Mouse (Mus musculus): ENCODE measurements around the gene Clstn1. TPM values are rescaled to one million over a fixed set of nuclear protein-coding genes. Genes with fewer than 3 reads are reported as not detected.
"Not testable (repeated sequence)": the region's sequence is repeated elsewhere in the genome, so short reads cannot be mapped to it uniquely, and the experiment has no call there.

Gene Clstn1
- polyA plus RNA-seq, 1 experiment from 2014 or later: 22.7 TPM

DNA sequence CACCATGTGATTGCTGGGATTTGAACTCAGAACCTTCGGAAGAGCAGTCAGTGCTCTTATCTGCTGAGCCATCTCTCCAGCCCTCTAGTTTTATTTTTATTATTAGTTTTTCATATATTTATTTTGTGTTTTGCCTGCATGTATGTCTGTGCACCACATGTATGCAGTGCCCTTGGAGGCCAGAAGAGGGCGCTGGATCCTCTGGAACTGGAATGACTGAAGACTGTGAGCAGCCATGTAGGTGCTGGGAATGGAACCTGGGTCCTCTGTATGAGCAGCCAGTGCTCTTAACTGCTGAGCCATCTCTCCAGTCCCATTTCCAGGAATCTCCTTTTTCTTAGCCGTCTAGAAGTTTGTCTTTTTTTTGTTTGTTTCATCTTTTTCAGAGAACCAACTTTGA lies 18.2 kb downstream of the Clstn1 start:
- Histone ChIP-seq H3K27me3 (no peaks in the 10 kb centered on the region), H3K4me2 (no peak overlapping the region), H3K9me3 (replicated peaks) (no peaks in the 10 kb centered on the region), H3K36me3 (ENCODE audit: poor library complexity, severe bottlenecking) (no peaks in the 10 kb centered on the region), H3K27ac (no peak overlapping the region), H3K4me3 (no peak overlapping the region), H3K9ac (no peak overlapping the region), H3K4me1 (peaks cover 57% of the 10 kb centered on the region)
- no peak for ATAC-seq
- WGBS: 83% methylated on average over 3 of the region's 3 CpGs

DNA sequence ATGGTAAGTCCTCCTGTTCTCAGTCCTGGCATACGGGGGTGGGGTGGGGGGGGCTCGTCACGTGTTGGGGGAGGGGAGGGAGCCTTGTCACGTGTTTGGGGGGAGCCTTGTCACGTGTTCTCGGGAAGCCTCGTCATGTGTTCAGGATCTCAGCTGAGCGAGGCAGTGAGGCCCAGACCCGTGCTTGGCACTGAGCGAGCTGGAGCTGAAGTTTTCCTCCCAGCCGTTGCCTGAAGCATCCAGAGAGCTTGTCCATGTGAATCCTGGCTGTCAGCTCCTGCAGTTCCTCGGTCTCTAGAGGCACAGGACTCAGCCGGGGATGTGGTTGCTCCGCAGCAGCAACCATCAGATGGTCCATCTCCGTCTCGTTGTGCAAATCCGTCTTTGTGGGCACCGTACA lies 19.8 kb downstream of the Clstn1 start:
- H3K4me3 ChIP-seq: no peak overlapping the region
- H3K4me2 ChIP-seq: no peak overlapping the region
- H3K27me3 ChIP-seq: no peaks in the 10 kb centered on the region
- H3K9me3 ChIP-seq (replicated peaks): no peaks in the 10 kb centered on the region
- no peaks in the 10 kb centered on the region for H3K36me3 ChIP-seq (ENCODE audit: poor library complexity, severe bottlenecking)
- WGBS: 82% methylated on average over 18 of the region's 18 CpGs
- H3K4me1 ChIP-seq: peaks cover 57% of the 10 kb centered on the region
- H3K9ac ChIP-seq: no peak overlapping the region
- no peak for ATAC-seq
- H3K27ac ChIP-seq: no peak overlapping the region

GRCm38 (mm10) chr4:149606766-149607358 lies 20.6 kb downstream of the Clstn1 start:
- peaks cover 49% of the 10 kb centered on the region for H3K4me1 ChIP-seq
- ATAC-seq: no peak
- no peaks in the 10 kb centered on the region for H3K9me3 ChIP-seq (replicated peaks)
- H3K27ac ChIP-seq: no peak overlapping the region
- H3K9ac ChIP-seq: no peak overlapping the region
- no peak overlapping the region for H3K4me2 ChIP-seq
- H3K4me3 ChIP-seq: no peak overlapping the region
- WGBS: 59% methylated on average over 15 of the region's 15 CpGs
- no peaks in the 10 kb centered on the region for H3K36me3 ChIP-seq (ENCODE audit: poor library complexity, severe bottlenecking)
- H3K27me3 ChIP-seq: no peaks in the 10 kb centered on the region

GRCm38 (mm10) chr4:149607591-149608308 lies 21.5 kb downstream of the Clstn1 start:
- ATAC-seq: 0 out of 2 replicates have a peak, but pooled peaks have one; percentile 20
- H3K9ac ChIP-seq: no peak overlapping the region
- H3K4me3 ChIP-seq: no peak overlapping the region

GRCm38 (mm10) chr4:149608309-149608638 lies 22.0 kb downstream of the Clstn1 start:
- no peaks in the 10 kb centered on the region for H3K27me3 ChIP-seq
- ATAC-seq: no peak
- no peaks in the 10 kb centered on the region for H3K36me3 ChIP-seq (ENCODE audit: poor library complexity, severe bottlenecking)
- H3K4me1 ChIP-seq: peaks cover 43% of the 10 kb centered on the region
- no peaks in the 10 kb centered on the region for H3K9me3 ChIP-seq (replicated peaks)
- H3K27ac ChIP-seq: no peak overlapping the region
- no peak overlapping the region for H3K9ac ChIP-seq
- no peak overlapping the region for H3K4me2 ChIP-seq
- H3K4me3 ChIP-seq: no peak overlapping the region
- WGBS: 90% methylated on average over 6 of the region's 6 CpGs

More at GRCm38 (mm10) chr4:149607591-149608308, 21.5 kb downstream of the Clstn1 start:
- H3K9me3 ChIP-seq (replicated peaks): no peaks in the 10 kb centered on the region
- no peak overlapping the region for H3K27ac ChIP-seq
- peaks cover 43% of the 10 kb centered on the region for H3K4me1 ChIP-seq
- no peak overlapping the region for H3K4me2 ChIP-seq
- WGBS: 64% methylated on average over 20 of the region's 20 CpGs
- no peaks in the 10 kb centered on the region for H3K36me3 ChIP-seq (ENCODE audit: poor library complexity, severe bottlenecking)
- no peaks in the 10 kb centered on the region for H3K27me3 ChIP-seq

DNA sequence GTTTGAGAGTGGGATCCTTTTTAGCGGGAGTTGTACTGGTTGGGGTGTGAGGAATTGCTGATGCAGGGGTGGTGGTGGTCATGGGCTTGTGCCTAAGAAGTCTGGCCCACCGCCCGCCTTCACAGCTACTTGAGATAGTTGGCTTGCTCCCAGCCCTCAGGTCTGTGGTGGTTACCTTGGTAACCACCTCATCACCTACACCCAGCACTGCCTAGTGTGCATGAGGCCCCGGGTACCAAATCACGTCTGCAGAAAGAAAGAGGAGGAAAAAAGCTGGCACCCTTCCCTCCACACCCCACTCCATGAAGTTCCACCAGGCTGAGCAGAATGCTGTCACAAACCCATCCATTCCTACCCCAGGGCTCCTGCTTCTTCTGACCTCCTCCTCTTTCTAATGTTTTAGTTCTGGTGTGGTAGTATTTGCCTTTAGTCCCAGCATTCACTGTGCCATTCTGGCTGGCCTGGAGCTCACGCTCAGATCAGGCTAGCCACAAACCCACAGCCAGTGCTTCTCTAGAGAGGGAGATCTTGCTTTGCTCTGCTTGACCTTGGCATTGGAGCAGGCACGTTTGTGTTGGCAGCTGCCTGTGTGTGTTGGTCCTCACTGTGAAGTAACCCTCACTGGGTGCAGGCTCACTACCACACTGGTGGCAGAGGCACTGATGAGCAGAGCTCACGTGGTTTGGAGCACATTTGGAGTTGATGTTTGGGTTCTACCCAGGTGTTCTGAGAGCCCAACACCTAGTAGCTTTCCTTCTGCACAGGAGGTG lies 23.2 kb downstream of the Clstn1 start:
- H3K27ac ChIP-seq: peak overlapping the region; percentile 37
- 58% methylated on average over 8 of the region's 8 CpGs for WGBS
- peak; percentile 54; the same call in 1 of the 2 replicates for ATAC-seq
- H3K36me3 ChIP-seq (ENCODE audit: poor library complexity, severe bottlenecking): peaks cover 4% of the 10 kb centered on the region
- H3K27me3 ChIP-seq: no peaks in the 10 kb centered on the region
- H3K4me1 ChIP-seq: peaks cover 43% of the 10 kb centered on the region
- no peak overlapping the region for H3K9ac ChIP-seq
- no peaks in the 10 kb centered on the region for H3K9me3 ChIP-seq (replicated peaks)
- no peak overlapping the region for H3K4me2 ChIP-seq
- H3K4me3 ChIP-seq: no peak overlapping the region

- Histone ChIP-seq H3K4me2 (no peak overlapping the region), H3K4me1 (peaks cover 32% of the 10 kb centered on the region), H3K4me3 (no peak overlapping the region), H3K27ac (no peak overlapping the region), H3K27me3 (no peaks in the 10 kb centered on the region), H3K9ac (no peak overlapping the region), H3K9me3 (replicated peaks) (peaks cover 4% of the 10 kb centered on the region), H3K36me3 (ENCODE audit: poor library complexity, severe bottlenecking) (peaks cover 25% of the 10 kb centered on the region)
- 51% methylated on average over 10 of the region's 10 CpGs for WGBS
- ATAC-seq: no peak
Observed at GRCm38 (mm10) chr4:149611376-149612044, 25.2 kb downstream of the Clstn1 start.

DNA sequence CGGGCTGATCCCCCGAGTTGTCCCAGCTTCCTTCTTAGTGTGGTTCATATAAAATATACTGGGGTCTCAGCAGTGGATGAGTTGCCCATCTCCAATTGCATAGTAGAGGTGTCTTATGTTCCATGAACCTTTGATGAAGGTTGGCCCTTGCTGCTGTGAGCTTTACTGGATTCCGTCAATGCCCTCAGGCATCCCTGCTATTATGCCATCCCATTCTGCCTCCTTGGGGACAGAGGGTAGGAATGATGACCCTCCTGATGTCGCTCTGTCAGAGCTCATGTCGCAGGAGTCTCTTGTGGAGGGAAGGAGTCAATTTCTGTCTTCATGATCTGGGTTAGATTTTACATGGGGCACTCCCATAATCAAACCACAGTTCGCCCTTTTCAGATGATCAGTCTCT lies 27.2 kb downstream of the Clstn1 start:
- H3K9me3 ChIP-seq (replicated peaks); ATAC-seq; H3K27me3 ChIP-seq; H3K4me3 ChIP-seq; H3K9ac ChIP-seq; H3K4me2 ChIP-seq; H3K27ac ChIP-seq: not testable (repeated sequence)
- WGBS: 80% methylated on average over 6 of the region's 6 CpGs
- H3K4me1 ChIP-seq: peaks cover 14% of the 10 kb centered on the region
- H3K36me3 ChIP-seq (ENCODE audit: poor library complexity, severe bottlenecking): peaks cover 33% of the 10 kb centered on the region

DNA sequence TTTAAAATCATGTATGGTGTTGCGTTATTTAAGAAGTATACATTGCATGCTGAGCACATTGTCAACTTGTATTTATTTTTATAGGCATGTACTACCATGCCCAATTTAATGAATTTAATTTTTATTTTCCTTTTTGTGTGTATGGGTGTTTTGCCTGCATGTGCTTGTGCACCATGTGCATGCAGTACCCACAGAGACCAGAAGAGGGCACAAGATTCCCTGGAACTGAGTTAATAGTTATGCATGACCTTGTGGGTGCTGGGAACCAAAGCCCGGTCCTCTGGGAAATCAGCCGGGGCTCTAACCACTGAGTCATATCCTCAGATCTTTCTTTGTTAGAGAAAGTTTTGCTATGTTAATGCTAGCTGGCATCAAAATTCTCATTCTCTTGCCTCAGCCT lies 28.6 kb downstream of the Clstn1 start:
- H3K4me3 ChIP-seq: no peak overlapping the region
- peaks cover 36% of the 10 kb centered on the region for H3K36me3 ChIP-seq (ENCODE audit: poor library complexity, severe bottlenecking)
- H3K27me3 ChIP-seq: no peaks in the 10 kb centered on the region
- ATAC-seq: no peak
- H3K27ac ChIP-seq: no peak overlapping the region
- peaks cover 4% of the 10 kb centered on the region for H3K9me3 ChIP-seq (replicated peaks)
- 100% methylated on average over 3 of the region's 3 CpGs for WGBS
- no peak overlapping the region for H3K9ac ChIP-seq
- no peak overlapping the region for H3K4me2 ChIP-seq
- peaks cover under 1% of the 10 kb centered on the region; the same call in 1 of the 2 replicates for H3K4me1 ChIP-seq

GRCm38 (mm10) chr4:149616999-149617398 lies 30.7 kb downstream of the Clstn1 start:
- not testable (repeated sequence) for H3K27me3 ChIP-seq; H3K27ac ChIP-seq; H3K9me3 ChIP-seq (replicated peaks); H3K4me2 ChIP-seq; H3K4me3 ChIP-seq; H3K9ac ChIP-seq; ATAC-seq
- Histone ChIP-seq H3K36me3 (ENCODE audit: poor library complexity, severe bottlenecking) (peaks cover 36% of the 10 kb centered on the region), H3K4me1 (peaks cover 17% of the 10 kb centered on the region)
- WGBS: 93% methylated on average over 3 of the region's 3 CpGs

GRCm38 (mm10) chr4:149619988-149620387 lies 33.7 kb downstream of the Clstn1 start:
- WGBS: 21% methylated on average over 8 of the region's 8 CpGs
- Histone ChIP-seq H3K36me3 (ENCODE audit: poor library complexity, severe bottlenecking) (peaks cover 26% of the 10 kb centered on the region), H3K4me1 (peaks cover 19% of the 10 kb centered on the region), H3K27me3 (no peaks in the 10 kb centered on the region), H3K4me2 (no peak overlapping the region), H3K9ac (no peak overlapping the region), H3K4me3 (no peak overlapping the region), H3K27ac (no peak overlapping the region), H3K9me3 (replicated peaks) (peaks cover 1% of the 10 kb centered on the region)
- ATAC-seq: no peak

DNA sequence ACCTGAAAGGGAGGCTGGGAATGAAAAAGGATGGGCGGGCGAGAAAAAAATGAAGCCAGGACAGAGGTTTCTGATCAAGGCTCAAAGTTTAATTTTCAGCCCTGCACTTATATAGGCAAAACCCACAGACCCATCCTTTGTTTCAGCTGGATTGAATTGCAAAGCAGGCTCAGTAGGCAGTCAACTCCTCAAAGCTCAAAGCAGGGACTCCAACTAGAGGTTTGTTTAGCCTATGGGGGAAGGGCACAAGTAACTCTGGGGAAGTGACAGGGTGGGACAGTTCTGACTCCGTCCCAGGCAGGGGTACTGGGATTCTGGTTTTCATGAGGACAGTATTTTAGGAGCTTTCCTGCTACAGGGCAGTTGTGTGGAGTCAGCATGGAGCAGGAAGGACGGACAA lies 35.0 kb downstream of the Clstn1 start:
- ATAC-seq: no peak
- no peak overlapping the region for H3K9ac ChIP-seq
- no peak overlapping the region for H3K4me2 ChIP-seq
- peaks cover 13% of the 10 kb centered on the region; the same call in 1 of the 2 replicates for H3K36me3 ChIP-seq (ENCODE audit: poor library complexity, severe bottlenecking)
- H3K27ac ChIP-seq: no peak overlapping the region
- H3K27me3 ChIP-seq: no peaks in the 10 kb centered on the region
- no peak overlapping the region for H3K4me3 ChIP-seq
- H3K4me1 ChIP-seq: peaks cover 32% of the 10 kb centered on the region
- no peaks in the 10 kb centered on the region for H3K9me3 ChIP-seq (replicated peaks)
- WGBS: 33% methylated on average over 4 of the region's 4 CpGs

Data from forebrain, embryonic 13.5 days (tissue).